Mouse (Mus musculus): Measurements from ENCODE around the gene Orc1. TPM values are rescaled to one million over a fixed set of nuclear protein-coding genes. Genes with fewer than 3 reads are reported as not detected.

The Orc1 gene
- total RNA-seq, 2 experiments from 2014 or later = 0.16 to 0.33 TPM

DNA sequence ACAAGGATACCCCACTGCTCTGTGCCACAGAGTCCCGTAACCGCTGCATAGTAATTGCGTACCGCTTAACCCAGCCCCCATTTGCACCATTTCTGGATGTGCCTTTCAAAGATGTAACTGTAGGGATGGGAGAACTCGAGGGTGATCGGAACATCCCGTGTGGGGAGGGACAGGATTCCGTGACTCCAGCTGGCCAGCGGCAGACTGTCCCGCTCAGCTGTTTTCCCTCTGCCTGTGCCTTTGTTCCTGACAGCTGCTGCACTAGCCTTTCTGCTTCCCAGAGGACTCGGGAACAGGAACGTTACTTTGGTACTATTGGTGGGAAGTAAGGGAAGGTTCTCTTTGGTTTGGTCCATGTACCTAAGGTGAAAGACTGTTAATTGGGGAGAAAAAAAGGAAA, 54.5 kb downstream of the Orc1 start:
- no peak for DNase-seq
- intact Hi-C loops (cut with DNase I; ENCODE audit: low total_unique reads) = no loop called here

- DNase-seq = no peak
- intact Hi-C loops (cut with DNase I; ENCODE audit: low total_unique reads) = no loop called here
These were observed 55.5 kb downstream of the Orc1 start for GRCm38 (mm10) chr4:108634696-108635095.

DNA sequence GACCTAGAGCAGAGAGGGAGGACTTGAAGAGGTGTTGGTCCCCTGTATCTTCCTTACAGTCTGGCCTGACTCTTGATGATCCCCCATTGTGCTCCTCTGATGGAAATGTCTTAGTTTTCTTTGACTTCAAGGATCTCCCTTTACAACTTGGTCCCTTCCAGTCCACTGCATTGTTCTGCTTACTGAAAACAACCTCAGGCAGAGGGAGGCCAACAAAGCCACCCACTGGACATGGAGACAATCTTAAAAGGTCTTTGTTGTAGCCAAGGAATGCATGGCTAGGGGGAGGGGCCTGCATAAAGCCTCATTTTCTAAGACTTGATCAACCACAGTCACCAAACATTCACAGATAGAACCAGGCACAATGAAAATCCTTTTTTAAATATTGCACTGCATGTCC, 55.9 kb downstream of the Orc1 start:
- intact Hi-C loops (cut with DNase I; ENCODE audit: low total_unique reads) = no loop called here
- DNase-seq = no peak

GRCm38 (mm10) chr4:108637721-108638120, 58.5 kb downstream of the Orc1 start:
- DNase-seq = no peak
- intact Hi-C loops (cut with DNase I; ENCODE audit: low total_unique reads) = no loop called here

DNA sequence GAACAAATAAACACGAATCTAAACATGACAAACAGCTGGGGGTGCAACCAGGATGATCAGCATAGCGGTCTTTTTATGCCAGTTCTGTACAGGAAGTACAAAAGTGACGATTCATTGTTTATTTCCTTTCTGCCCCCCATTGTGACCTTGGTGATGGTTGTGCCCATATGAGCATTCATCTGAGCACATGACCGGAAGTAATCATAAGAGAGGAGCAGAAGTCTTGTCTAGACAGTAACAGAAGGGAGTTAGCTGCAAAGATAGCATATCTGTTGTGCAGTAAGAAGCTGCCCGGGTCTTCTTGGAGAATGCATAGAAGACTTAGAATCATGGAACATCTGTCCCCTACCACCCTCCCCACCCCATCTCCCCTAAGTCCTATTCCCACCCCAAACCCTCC, 59.5 kb downstream of the Orc1 start:
- no peak for DNase-seq

GRCm38 (mm10) chr4:108664407-108664806, 85.2 kb downstream of the Orc1 start:
- intact Hi-C loops (cut with DNase I; ENCODE audit: low total_unique reads) = no loop called here
- no peak for DNase-seq

More for the DNA sequence above, 59.5 kb downstream of the Orc1 start:
- intact Hi-C loops (cut with DNase I; ENCODE audit: low total_unique reads) = no loop called here

Other genes starting within 250 kb of the Orc1 start
- not detected for gene Shisal2a, start 196.1 kb upstream of the Orc1 start, total RNA-seq (2021)
- 10 to 100 TPM; 12.8 to 17.8 TPM for gene Gpx7, start 172.5 kb upstream of the Orc1 start, total RNA-seq (2021)
- gene Tut4, start 120.0 kb upstream of the Orc1 start, total RNA-seq (2021) = 10 to 100 TPM; 13.0 to 17.3 TPM
- 10 to 100 TPM; 15.6 to 17.4 TPM for gene Prpf38a, start 87 bp upstream of the Orc1 start, total RNA-seq (2021)
- gene Cc2d1b, start 40.5 kb downstream of the Orc1 start, total RNA-seq (2021) = 10 to 100 TPM; 16.8 to 17.2 TPM
- under 1 TPM; 0.55 to 0.60 TPM for gene 3110021N24Rik, start 140.2 kb downstream of the Orc1 start, total RNA-seq (2021)
- 10 to 100 TPM; 26.7 to 27.2 TPM for gene Zfyve9, start 201.4 kb downstream of the Orc1 start, total RNA-seq (2021)